Comparison of ENCODE assay signal across 7 mouse cellular contexts in genomic region chr9:120602839-120603511, GRCm38 (mm10). TPM values are rescaled to one million over a fixed set of nuclear protein-coding genes. Genes with fewer than 3 reads are reported as not detected.
DNase-seq lines count a peak whose midpoint lies in the region; ATAC-seq and TF ChIP-seq lines count a peak whose summit lies in the region.

No protein-coding gene starts in this region.

- peak; percentile 75 for DNase-seq in adrenal gland, adult 8-10 months
- peak; percentile 93 for DNase-seq in embryonic facial prominence, embryonic 10.5 days (ENCODE audit: low spot score)
- DNase-seq in left cerebral cortex, postnatal 4 days: peak; percentile 88

- no peak overlapping the region for H3K9ac ChIP-seq in intestine, postnatal 0 days (ENCODE audit: low read depth, low read length)
- H3K9ac ChIP-seq in midbrain, embryonic 12.5 days (replicated peaks): peak overlapping the region; percentile 34

- H3K4me2 ChIP-seq in intestine, postnatal 0 days (replicated peaks; ENCODE audit: low read depth): peak overlapping the region; percentile 65
- peak overlapping the region; percentile 32 for H3K4me2 ChIP-seq in midbrain, embryonic 12.5 days (replicated peaks)

- H3K27ac ChIP-seq in embryonic facial prominence, embryonic 10.5 days (replicated peaks): peak overlapping the region; percentile 74
- H3K27ac ChIP-seq in intestine, postnatal 0 days (ENCODE audit: low read depth, low read length): no peak overlapping the region
- peak overlapping the region; percentile 58 for H3K27ac ChIP-seq in midbrain, embryonic 12.5 days (replicated peaks)
- H3K27ac ChIP-seq in small intestine, adult 2 months (ENCODE audit: insufficient read depth, low read depth, low read length): no peak overlapping the region

- peak overlapping the region; percentile 36 for H3K4me3 ChIP-seq in embryonic facial prominence, embryonic 10.5 days
- no peak overlapping the region for H3K4me3 ChIP-seq in intestine, postnatal 0 days (ENCODE audit: low read depth, low read length)
- H3K4me3 ChIP-seq in midbrain, embryonic 12.5 days: 0 out of 2 replicates have a peak overlapping the region, but pooled peaks have one; percentile 10
- no peak overlapping the region for H3K4me3 ChIP-seq in small intestine, adult 2 months (ENCODE audit: low read depth, low read length)

- ATAC-seq in granulocyte monocyte progenitor cell, adult 5-6 weeks (replicated peaks; ENCODE audit: poor library complexity, severe bottlenecking): peak; percentile 96
- ATAC-seq in intestine, postnatal 0 days: peak; percentile 54
- peak; percentile 88 for ATAC-seq in midbrain, embryonic 12.5 days (ENCODE audit: low FRiP score, low read depth)

- 2% methylated on average over 23 of the region's 23 CpGs for WGBS in embryonic facial prominence, embryonic 10.5 days
- WGBS in intestine, postnatal 0 days: 16% methylated on average over 23 of the region's 23 CpGs
- 1% methylated on average over 23 of the region's 23 CpGs for WGBS in midbrain, embryonic 12.5 days
- WGBS in small intestine, adult 2 months: 22% methylated on average over 23 of the region's 23 CpGs

- peak; percentile 99 for TF ChIP-seq CTCF in intestine, postnatal 0 days (IDR thresholded peaks at IDR 0.05; ENCODE audit: low read depth)
- TF ChIP-seq CTCF in small intestine, adult 2 months (IDR thresholded peaks at IDR 0.05; ENCODE audit: extremely low read depth, insufficient read length, insufficient replicate concordance, low read depth, low read length): peak; percentile 90

- peaks cover 10% of the 10 kb centered on the region for H3K9me3 ChIP-seq in embryonic facial prominence, embryonic 10.5 days
- peaks cover 9% of the 10 kb centered on the region; the same call in 1 of the 2 replicates for H3K9me3 ChIP-seq in intestine, postnatal 0 days (ENCODE audit: control insufficient read depth)
- peaks cover 8% of the 10 kb centered on the region for H3K9me3 ChIP-seq in midbrain, embryonic 12.5 days

- TF ChIP-seq POLR2A in small intestine, adult 2 months (IDR thresholded peaks at IDR 0.05; ENCODE audit: low read depth, low read length): no peak

- intact Hi-C loops in left cerebral cortex, postnatal 4 days (cut with DNase I): no loop called here

- H3K36me3 ChIP-seq in embryonic facial prominence, embryonic 10.5 days (replicated peaks): no peaks in the 10 kb centered on the region
- H3K36me3 ChIP-seq in intestine, postnatal 0 days (ENCODE audit: control insufficient read depth, insufficient read depth): no peaks in the 10 kb centered on the region
- H3K36me3 ChIP-seq in midbrain, embryonic 12.5 days: no peaks in the 10 kb centered on the region
- H3K36me3 ChIP-seq in small intestine, adult 2 months (ENCODE audit: control insufficient read depth, insufficient read depth, low read length): no peaks in the 10 kb centered on the region

- peaks cover 9% of the 10 kb centered on the region; the same call in 1 of the 2 replicates for H3K27me3 ChIP-seq in embryonic facial prominence, embryonic 10.5 days (replicated peaks; ENCODE audit: low read depth, poor library complexity, severe bottlenecking)
- H3K27me3 ChIP-seq in intestine, postnatal 0 days (replicated peaks; ENCODE audit: control insufficient read depth, insufficient read depth, low read length): no peaks in the 10 kb centered on the region
- peaks cover 16% of the 10 kb centered on the region for H3K27me3 ChIP-seq in midbrain, embryonic 12.5 days
- H3K27me3 ChIP-seq in small intestine, adult 2 months (ENCODE audit: control insufficient read depth, insufficient read depth, low read length): no peaks in the 10 kb centered on the region

- H3K4me1 ChIP-seq in embryonic facial prominence, embryonic 10.5 days: peaks cover 29% of the 10 kb centered on the region
- no peaks in the 10 kb centered on the region for H3K4me1 ChIP-seq in intestine, postnatal 0 days (replicated peaks; ENCODE audit: control insufficient read depth, insufficient read depth, low read length)
- peaks cover 28% of the 10 kb centered on the region for H3K4me1 ChIP-seq in midbrain, embryonic 12.5 days
- peaks cover 3% of the 10 kb centered on the region; the same call in 1 of the 2 replicates for H3K4me1 ChIP-seq in small intestine, adult 2 months (ENCODE audit: control insufficient read depth, insufficient read depth, insufficient read length, low read length)

RNA-seq across cellular contexts. Expression of gene Rpl14, which starts 31.7 kb away (rescaled TPM):
- 100 to 1,000 TPM; 496 to 577 (median 521) TPM for total RNA-seq in adrenal gland, adult 8-10 months (2022)
- polyA plus RNA-seq in embryonic facial prominence, embryonic 10.5 days (2016; fragmentation: Nextera tagmentation; extraction: Ambion mirVana): 810 and 834 TPM in 2 replicates
- total RNA-seq in granulocyte monocyte progenitor cell, adult 5-6 weeks (2014; fragmentation: Nextera tagmentation): 1,591 and 1,842 TPM in 2 replicates
- total RNA-seq in granulocyte monocyte progenitor cell, adult 5-6 weeks (2017): 1,837 and 2,050 TPM in 2 replicates
- polyA plus RNA-seq in intestine, postnatal 0 days (2015; fragmentation: Nextera tagmentation; extraction: Ambion mirVana): 500 and 505 TPM in 2 replicates
- total RNA-seq in left cerebral cortex, postnatal 4 days (2021): 100 to 1,000 TPM; 423 to 424 TPM
- polyA plus RNA-seq in midbrain, embryonic 12.5 days (2016; fragmentation: Nextera tagmentation; extraction: Ambion mirVana): 583 and 600 TPM in 2 replicates
- 90.3 and 246 TPM in 2 replicates for polyA plus RNA-seq in small intestine, adult 2 months (2012; rRNA removed)

Comparison
In these comparisons a context has a peak if more than half of its experiments do, and no peak if none do; other contexts are left out.
1. H3K27ac ChIP-seq: peak in embryonic facial prominence, embryonic 10.5 days (single experiment) and midbrain, embryonic 12.5 days (single experiment); none in intestine, postnatal 0 days (single experiment) and small intestine, adult 2 months (single experiment).
2. H3K4me3 ChIP-seq: peak in embryonic facial prominence, embryonic 10.5 days (single experiment) and midbrain, embryonic 12.5 days (single experiment); none in intestine, postnatal 0 days (single experiment) and small intestine, adult 2 months (single experiment).
3. Peak in every context shown above with its lines, with median percentiles within 50 percentile points of each other: DNase-seq and ATAC-seq.